Mouse (Mus musculus) erythroblast, adult 5-6 weeks (primary cell): ENCODE data around the gene Ankra2. TPM values are rescaled to one million over a fixed set of nuclear protein-coding genes. Genes with fewer than 3 reads are reported as not detected.

Experiments
- ATAC-seq: replicated peaks from 2 replicates; pipeline ENCODE4 v1.8.0; 2016; ENCODE audit warnings: moderate number of reproducible peaks, mild to moderate bottlenecking, moderate TSS enrichment, inconsistent platforms; ENCODE audit not compliant: poor library complexity, low FRiP score, severe bottlenecking
- total RNA-seq, 2 experiments: library from RNA; stranded (forward) in 1 of 2; stranded (reverse) in 1 of 2; fragments of 150-400 nt in 1 of 2; fragments of 200-764, 138-1000 nt in 1 of 2; gene quantifications; 2 replicates each; pipeline versions ENCODE4 v1.2.3 to v1.2.4; 2015 to 2017; ENCODE audit warnings: low replicate concordance in 2 of 2

Gene Ankra2
- total RNA-seq, 2 experiments from 2014 or later = 4.6 to 7.9 TPM

DNA sequence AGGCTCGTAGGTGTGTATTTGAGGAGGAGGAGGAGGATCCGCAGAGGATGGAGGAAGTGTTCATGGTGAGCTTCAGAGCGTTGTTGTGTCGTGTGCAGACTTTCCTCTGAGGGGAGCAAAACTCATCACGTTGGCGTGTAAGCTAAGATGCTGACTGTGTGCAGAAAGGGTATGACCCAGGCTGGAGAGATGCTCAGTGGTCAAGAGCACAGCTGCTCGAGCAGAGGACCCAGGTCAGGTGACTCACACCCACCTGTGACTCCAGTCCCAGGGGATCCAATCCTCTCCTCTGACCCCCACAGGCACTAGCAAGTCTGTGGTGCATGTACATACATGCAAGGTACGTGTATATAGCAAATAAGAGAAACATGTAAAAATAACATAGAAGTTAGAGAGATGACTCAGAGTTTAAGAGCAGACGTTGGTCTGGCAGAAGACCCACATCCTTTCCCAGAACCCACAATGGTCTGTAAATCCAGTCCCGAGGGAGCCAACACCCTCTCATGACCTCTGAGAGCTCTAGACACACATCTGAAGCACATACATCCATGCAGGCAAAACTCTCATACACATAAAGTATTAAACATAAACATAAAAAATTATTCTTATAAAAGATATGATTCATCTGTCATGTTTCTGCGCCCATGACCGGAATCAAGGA is 18.2 kb downstream of the Ankra2 start:
- ATAC-seq = no peak

GRCm38 (mm10) chr13:98290719-98291118 is 27.8 kb downstream of the Ankra2 start:
- ATAC-seq = no peak

DNA sequence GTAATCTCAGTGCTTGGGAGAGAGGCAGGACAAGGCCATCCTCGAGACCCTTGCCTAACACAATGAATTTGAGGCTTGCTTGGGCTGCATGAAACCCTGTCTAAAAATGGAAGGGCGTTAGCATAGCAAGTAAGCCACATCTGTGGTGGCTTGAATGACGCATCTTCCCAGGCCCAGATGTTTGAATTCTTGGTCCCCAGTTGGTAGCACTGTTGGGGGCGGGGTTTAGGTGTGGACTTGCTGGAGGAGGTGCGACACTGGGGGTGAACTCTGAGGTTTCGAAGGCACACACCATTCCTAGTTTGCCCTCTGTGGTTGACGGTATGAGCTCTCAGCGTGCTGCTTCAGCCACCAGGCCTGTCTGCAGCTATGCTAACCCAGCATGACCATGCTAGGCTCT is 28.8 kb downstream of the Ankra2 start:
- ATAC-seq = no peak

DNA sequence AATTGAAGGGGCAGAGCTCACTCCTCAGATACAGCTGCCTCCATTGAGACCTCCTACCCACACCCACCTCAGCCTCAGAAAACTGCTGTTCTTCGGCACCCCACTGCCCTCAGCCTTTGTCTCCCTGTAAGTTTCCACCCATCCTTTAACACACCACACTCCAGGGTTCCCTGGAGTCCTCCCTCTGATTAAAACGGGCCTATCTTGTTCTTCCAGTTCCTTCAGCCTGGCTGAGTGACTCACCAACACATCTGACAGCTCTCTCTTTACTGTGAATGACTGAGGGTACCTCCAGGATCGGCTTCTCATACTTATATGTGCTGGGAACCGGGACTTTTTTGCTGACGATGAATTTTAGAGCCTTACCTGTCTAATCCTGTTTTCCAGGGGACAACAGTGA is 33.2 kb downstream of the Ankra2 start:
- ATAC-seq = no peak

GRCm38 (mm10) chr13:98297883-98298482 is 35.1 kb downstream of the Ankra2 start:
- no peak for ATAC-seq

- ATAC-seq = peak; percentile 84
These were observed 36.2 kb downstream of the Ankra2 start for GRCm38 (mm10) chr13:98298833-98299758.

- no peak for ATAC-seq
These were observed 42.4 kb downstream of the Ankra2 start for GRCm38 (mm10) chr13:98305257-98305656.

GRCm38 (mm10) chr13:98306393-98306792 is 43.5 kb downstream of the Ankra2 start:
- no peak for ATAC-seq

- ATAC-seq = no peak
These were observed 44.1 kb downstream of the Ankra2 start for GRCm38 (mm10) chr13:98306852-98307475.

- ATAC-seq = no peak
These were observed 45.1 kb downstream of the Ankra2 start for GRCm38 (mm10) chr13:98308004-98308403.

GRCm38 (mm10) chr13:98308724-98309123 is 45.9 kb downstream of the Ankra2 start:
- ATAC-seq = no peak

GRCm38 (mm10) chr13:98311597-98311996 is 48.7 kb downstream of the Ankra2 start:
- no peak for ATAC-seq

- no peak for ATAC-seq
These were observed 50.8 kb downstream of the Ankra2 start for GRCm38 (mm10) chr13:98313631-98314030.

DNA sequence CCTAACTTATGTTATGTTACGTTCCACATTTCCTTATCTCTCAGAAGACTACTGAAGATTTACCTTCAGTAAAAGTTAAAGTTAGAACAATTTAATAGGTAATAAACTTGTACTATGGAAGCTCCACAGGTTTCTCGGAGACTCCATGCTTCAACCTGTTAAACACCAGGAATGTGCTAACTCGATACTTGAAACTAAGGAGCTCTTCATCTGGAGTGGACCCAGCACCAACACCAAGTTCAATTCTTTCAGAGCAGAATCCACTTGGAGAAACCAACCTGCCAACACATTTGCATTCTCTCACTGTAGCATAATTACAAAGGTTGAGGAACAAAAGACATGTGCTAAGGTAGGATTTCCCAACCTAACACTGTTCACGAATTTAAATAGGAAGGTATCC is 52.2 kb downstream of the Ankra2 start:
- ATAC-seq = no peak

DNA sequence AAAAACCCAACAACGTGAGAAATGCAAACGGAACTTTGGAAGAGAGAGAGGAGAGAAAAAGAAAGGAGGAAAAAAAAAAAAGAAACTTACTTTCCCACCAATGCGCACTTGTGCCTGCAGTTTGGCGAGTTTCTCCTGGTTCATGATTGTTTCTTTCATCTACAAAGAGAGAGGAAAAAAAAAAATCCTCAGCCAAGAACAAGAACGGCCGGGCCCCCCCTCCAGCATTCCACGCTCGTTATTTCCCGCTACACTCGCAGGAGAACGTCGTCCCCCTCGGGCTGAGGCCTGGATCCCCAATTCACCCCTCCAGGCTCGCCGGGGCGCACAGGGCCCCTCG is 53.2 kb downstream of the Ankra2 start:
- ATAC-seq = no peak; the same call in 1 of the 2 replicates

GRCm38 (mm10) chr13:98316480-98317245 is 53.8 kb downstream of the Ankra2 start, which contains the start of gene Btf3:
Gene Btf3 (minus strand): TSS chr13:98317006.
- ATAC-seq = peak; percentile 98

DNA sequence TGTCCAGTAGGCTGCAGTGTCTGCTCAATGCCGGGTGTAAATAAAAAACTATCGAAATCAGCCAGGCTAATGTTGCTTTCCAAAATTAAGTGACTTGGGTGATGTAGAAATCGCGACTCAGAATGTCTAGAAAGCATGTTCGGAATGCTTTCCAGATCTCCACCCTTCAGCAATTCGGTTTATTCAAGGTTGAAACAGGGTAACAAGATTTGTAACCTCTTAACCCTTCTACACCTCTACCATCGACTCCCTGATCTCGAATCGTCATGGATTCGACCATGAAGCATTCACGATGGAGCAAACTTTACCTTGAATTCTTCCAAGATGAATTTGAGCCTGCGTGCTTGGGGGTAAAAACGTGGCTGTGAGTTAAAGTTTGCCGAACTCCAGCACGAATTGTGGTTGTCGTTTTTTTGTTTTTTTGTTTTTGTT is 54.4 kb downstream of the Ankra2 start:
- ATAC-seq = peak; percentile 68

DNA sequence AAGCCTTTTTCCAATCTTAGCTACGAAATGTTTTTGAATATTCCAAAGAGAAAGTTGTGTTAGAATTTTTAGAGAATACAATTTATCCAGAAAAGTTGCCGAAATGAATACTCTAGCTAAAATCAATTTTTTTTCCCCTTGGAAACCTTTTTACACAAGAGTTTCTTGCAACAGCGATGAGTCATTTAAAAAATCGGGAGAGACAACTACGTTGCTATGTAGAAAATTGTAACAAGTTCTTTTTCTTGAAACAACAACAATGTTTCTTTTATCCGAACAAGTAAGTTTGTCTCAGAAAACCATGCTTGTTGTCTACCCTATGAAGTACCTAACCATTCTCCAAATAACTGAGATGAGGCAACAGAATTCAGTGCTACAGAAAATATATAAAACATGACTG is 55.0 kb downstream of the Ankra2 start:
- no peak for ATAC-seq
